Mouse (Mus musculus) testis, postnatal 14 days (tissue): ENCODE measurements around the gene Sass6.
"Not testable (repeated sequence)": the region's sequence is repeated elsewhere in the genome, so short reads cannot be mapped to it uniquely, and the experiment has no call there.

Experiments used
- DNase-seq: peaks from one replicate; pipeline ENCODE4 v3.0.0; 2021; ENCODE audit warnings: low spot score

Sass6 gene

GRCm38 (mm10) chr3:116594728-116595602 is at the start of gene Sass6:
Gene Sass6, plus strand, starts transcription at chr3:116594982.
- peak; percentile 98 for DNase-seq

DNA sequence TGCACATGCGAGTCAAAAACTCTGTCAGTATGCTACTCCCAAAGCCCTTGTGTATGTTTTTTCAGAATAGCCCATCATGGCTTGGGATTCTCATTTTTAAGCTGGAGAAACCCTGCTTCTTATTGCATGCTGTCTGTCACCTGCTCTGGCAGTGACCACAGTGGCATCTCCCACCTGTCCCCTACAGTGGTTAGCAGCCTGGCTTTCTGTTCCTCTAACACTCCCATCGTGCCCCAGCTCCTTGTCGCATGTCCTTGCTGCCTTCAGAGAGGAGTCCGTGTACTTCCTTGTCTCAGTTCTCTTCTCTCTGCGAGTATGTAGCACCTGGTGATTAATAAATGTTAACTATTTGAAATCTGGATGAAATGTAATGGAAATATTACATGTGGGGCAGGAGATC is 47.4 kb upstream of the Sass6 start:
- DNase-seq, result no peak

DNA sequence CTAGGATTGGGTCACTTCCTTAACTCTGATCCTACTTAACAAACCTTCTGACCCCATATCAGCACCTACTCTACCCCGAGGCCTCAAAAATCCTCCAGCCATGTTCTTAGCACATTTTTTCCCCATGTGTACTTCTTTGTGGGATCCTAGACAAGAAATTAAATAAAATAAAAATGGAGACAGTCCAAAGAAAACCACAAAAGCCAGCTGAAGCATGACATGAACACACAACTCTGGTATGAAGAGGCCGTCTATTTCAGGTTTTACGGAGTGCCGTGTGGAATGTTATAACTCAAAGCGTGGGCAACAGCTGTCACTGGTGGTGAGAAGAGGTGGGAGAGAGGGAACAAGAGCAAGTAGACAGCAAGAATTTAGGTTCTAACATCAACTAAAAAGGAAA is 43.4 kb upstream of the Sass6 start:
- no peak for DNase-seq

- not testable (repeated sequence) for DNase-seq
These were observed 33.5 kb upstream of the Sass6 start for GRCm38 (mm10) chr3:116561315-116561714.

DNA sequence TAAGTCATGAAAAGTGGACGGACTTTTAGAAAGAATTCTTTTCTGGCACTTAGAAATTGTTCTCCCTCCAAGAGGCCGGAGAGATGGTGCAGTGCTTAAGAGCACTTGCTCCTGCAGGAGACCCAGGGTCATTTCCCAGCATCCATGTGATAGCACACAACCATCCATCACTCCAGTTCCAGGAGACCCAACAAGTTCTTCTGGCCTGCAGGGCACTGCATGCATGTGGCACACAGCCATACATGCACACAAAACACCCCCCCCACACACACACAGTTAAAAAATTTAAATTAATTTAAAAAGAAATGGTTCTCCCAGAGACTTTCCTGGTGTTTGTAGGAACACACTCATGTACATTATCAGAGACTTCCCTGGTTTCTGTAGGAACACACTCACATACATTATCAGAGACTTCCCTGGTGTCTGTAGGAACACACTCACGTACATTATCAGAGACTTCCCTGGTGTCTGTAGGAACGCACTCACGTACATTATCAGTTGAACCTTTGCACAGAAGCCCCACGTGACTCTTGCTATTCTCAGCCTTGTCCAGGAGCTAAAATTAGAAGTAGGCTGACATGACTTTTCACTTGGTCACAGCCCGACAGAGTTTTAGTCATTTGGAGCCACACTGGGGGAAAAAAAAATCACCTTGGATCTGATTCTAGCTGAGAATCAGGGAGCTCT is 32.2 kb upstream of the Sass6 start, which contains the start of gene Lrrc39:
TSS of gene Lrrc39 (plus strand) at position 566 of the 687 bp plus-strand sequence.
- DNase-seq, result no peak

GRCm38 (mm10) chr3:116563095-116563492 is 31.7 kb upstream of the Sass6 start:
- DNase-seq, result no peak

GRCm38 (mm10) chr3:116570628-116571027 is 24.2 kb upstream of the Sass6 start:
- DNase-seq, result no peak

DNA sequence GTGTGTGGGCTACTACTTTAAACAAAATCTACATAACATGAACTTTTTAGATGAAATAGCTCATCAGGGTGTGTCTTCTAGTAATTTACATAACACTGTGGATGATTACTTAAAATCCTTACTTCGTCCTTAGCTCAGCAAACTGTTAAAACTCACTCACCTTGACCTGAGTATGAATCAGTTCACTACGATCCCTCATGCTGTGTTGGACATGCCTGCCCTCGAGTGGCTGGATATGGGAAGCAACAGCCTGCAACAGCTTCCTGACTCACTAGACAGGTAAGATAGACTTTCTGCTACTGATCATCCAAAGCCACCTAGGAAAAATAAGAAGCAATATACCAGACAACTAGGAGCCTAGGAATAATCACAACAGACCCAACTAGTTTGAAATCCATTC is 17.5 kb upstream of the Sass6 start:
- no peak for DNase-seq

DNA sequence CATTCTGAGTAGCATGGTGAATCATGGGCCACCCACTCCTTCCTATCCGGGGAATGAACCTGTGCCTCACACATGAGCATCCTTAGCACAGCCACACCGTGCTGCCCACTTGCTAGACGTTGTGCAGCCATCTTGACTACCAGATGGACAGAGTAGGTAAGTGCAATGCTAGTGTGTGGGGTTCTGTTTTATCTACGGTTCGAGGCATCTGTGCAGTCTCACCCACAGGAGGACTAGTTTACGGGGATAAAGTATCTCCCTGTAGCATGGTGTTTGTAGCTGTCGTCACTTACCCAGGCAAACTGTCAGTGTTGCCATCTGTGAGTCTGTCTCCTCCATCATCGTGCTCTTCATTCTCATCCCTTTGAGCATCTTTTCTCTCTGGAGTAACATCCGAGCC is 12.6 kb upstream of the Sass6 start:
- no peak for DNase-seq

GRCm38 (mm10) chr3:116594076-116594727 is 580 bp upstream of the Sass6 start:
- no peak for DNase-seq

- no peak for DNase-seq
These were observed 815 bp downstream of the Sass6 start for GRCm38 (mm10) chr3:116595603-116595991.

DNA sequence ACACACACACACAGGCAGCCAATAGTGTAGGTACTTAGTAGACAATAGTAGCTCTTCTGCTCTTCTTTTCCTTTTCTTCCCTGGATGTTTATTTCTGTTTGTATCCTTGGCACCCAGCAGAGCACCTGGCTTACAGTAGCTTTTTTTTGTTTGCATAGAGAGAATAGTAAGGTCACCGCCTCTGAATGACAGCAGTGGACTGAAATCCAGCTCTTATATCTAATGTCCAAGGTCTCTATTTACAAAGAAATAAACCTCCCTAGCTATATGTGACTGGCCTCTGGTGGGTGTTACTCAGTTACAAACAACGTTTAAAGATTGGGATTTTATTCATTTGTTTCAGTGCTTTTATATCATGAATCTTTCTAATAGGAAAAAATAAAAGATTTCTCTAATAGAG is 4.9 kb downstream of the Sass6 start:
- no peak for DNase-seq

DNA sequence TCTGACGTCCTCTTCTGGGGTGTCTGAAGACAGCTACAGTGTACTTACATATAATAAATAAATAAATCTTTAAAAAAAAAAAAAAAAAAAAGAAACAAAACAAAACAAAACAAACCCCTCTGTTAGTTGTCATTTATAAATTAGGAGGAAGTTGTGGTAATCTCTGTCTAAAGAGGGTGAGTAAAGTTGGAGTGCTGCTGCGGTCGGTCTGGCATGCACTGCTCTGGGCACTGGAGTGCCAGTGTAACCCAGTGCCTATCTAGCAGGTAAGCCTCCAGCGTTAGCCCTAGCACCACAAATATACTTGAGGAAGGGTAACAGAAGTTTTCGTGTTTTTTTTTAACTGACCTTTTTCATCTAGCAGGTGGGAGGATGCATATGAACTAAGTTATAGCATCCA is 6.2 kb downstream of the Sass6 start:
- DNase-seq, result no peak

DNA sequence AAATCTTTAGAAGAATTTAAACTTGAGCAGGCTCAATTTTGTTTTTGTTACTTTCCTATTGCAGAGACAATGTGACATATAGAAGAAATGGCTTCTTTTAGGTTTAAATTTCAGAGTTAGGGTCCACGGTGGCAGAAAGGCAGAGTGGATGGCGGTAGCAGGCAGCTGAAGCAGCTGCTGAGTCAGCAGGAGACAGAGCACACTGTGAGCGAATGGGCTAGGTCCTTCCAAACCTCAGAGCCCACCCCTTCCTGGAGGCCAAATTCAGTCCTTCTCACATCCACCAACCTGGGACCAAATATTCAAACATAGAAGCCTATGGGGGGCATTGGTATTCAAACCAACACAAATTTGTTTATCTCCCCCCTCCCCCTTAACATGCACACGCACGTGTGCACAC is 7.0 kb downstream of the Sass6 start:
- no peak for DNase-seq

DNA sequence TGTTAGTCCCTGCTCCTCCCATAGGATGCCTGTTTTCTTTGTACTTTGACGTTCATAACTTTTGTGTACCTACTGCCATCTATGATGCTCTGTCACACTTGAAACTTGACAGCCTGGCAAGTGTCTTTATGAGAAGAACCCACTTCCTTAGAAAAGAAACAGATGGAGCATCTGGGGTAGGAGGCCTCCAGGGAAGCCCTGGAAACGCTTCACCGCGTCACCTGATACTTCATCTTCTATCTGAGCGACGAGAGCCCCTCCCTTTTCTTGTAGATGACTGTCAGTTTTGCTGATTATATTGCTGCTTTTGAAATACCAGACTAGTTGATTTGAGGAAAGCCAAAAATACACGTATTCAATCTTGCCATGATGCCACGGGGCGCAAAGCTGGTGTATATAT is 9.8 kb downstream of the Sass6 start:
- no peak for DNase-seq

DNA sequence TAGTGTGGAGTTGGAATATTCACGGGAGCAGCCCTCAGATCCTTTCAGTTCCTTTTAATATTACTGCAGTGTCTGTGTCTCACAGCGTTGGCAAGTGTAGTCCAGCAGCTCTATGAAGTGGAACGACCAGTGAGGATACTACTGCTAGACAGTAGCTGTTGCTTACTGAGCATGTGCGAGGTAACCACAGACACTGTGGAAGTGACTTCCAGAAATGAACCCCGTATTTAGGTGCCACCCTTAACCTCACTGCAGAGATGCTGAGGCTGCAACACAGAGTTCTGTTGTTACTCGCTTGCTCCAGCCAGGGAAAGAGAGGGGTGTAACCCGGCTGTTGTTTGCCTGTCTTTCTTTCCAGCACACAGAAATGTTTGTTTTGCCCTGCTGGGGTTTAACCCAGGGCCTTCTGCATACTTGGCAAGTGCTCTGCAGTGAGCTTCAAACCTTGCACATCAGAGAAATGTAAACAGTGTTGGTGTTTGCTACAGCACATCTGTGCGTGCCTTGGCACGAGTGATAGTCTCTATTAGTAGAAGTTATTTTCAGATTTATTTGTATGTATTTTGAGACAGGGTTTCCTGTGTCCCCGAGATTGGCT is 19.6 kb downstream of the Sass6 start, which contains the start of gene Trmt13:
TSS of gene Trmt13 (minus strand) at position 293 of the 598 bp plus-strand sequence.
- DNase-seq, result no peak

DNA sequence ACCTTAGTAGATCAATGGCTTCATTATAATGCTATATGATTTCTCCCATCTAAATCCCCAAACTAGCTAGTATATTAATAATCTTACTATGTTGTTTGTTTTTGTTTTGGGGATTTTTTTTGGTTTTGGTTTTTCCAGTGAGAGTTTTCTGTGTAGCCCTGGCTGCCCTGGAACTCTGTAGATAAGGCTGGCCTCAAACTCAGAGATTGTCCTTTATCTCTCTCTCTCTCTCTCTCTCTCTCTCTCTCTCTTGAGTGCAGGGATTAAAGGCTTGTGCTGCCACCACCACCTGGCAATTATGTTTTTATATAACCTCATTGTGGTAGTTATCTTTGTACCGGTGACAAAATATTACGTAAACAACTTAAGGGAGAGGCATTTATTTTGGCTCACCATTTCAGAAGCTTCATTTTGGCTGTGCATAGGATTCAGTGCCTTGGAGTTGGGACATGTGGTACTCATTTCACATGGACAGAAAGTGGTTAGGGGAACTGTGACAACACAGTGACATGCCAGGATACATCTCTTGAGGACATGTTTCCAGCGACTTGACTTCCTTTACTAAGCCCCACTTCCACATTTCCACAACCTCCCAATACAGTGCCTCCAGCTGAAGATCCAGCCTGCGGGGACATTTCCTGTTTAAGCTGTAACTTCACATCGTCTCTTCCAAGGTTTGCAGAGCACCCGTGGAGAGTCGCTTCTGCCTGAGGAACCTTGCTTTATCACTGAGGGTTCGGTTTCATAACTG is 20.7 kb downstream of the Sass6 start:
- no peak for DNase-seq

- no peak for DNase-seq
These were observed 24.1 kb downstream of the Sass6 start for GRCm38 (mm10) chr3:116618855-116619254.

- no peak for DNase-seq
These were observed 26.0 kb downstream of the Sass6 start for GRCm38 (mm10) chr3:116620636-116621370.

GRCm38 (mm10) chr3:116622641-116623040 is 27.9 kb downstream of the Sass6 start:
- no peak for DNase-seq

DNA sequence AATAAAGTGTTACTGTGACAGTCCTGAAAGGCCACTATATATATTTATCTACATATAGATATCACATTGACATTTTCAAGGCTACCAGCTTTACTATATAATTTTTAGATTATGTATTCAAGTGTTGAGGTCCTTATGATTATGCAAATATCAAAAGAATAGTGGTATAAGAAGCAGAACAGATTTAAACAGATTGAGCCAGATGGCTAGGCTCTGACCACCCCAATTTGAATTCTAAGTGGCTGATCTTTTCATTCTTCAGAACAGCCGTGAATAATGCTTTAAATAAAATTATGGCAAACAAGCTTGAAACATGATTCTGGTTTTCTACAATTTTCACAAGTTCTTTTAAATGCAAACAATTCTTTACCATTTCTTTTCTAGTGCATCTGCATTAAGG is 36.7 kb downstream of the Sass6 start:
- no peak for DNase-seq
